In the genomic region with DNA sequence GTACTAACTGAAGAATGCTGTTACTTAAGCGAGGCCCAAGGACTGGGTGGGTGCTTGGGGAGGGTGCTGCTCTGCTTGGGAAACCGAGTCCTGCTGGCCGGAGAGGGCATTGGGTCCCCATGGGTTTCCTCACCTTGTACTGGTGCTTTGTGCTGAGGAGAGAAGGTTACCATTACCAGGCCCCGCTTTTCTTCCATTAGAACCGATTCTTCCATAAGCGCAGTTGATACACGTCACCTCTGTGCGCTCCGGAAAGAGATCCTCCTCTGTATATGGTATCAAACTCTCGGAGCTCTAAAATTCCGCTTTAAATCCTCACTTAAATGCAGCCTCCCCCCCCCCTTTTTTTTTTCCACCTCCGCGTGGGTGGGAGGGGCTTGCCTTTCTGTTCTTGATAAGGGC, we compare ENCODE assay signal across 1 mouse cellular context.
TF ChIP-seq lines count a peak whose summit lies in the region.

No protein-coding gene starts in this region.

TF ChIP-seq in MEL, 35 proteins besides CTCF, POLR2A, EP300 and RAD21:
- TF ChIP-seq CHD1 (IDR thresholded peaks at IDR 0.05; ENCODE audit: low read depth, low read length) (peak; percentile 93; the same call in 1 of the 2 replicates), HCFC1 (IDR thresholded peaks at IDR 0.05; ENCODE audit: low read depth, low read length) (peak; percentile 85), MAX (IDR thresholded peaks at IDR 0.05; ENCODE audit: low read length) (peak; percentile 70), TAL1 (IDR thresholded peaks at IDR 0.05; ENCODE audit: low read length) (no peak), SMC3 (IDR thresholded peaks at IDR 0.05; ENCODE audit: low read depth, low read length) (0 out of 2 replicates have a peak, but pooled peaks have one; percentile 11), TBP (IDR thresholded peaks at IDR 0.05; ENCODE audit: low read depth, low read length) (peak; percentile 70), SIN3A (IDR thresholded peaks at IDR 0.05; ENCODE audit: low read length) (peak; percentile 95), POLR2AphosphoS2 (IDR thresholded peaks at IDR 0.05; ENCODE audit: low read length) (no peak), KAT2A (conservative IDR thresholded peaks at IDR 0.05; ENCODE audit: low read depth, low read length) (peak; percentile 50), ELF1 (IDR thresholded peaks at IDR 0.05; ENCODE audit: low read depth, low read length) (peak; percentile 37; the same call in 1 of the 2 replicates), MAZ (IDR thresholded peaks at IDR 0.05; ENCODE audit: low read depth, low read length) (peak; percentile 74), JUND (IDR thresholded peaks at IDR 0.05; ENCODE audit: low read depth, low read length) (no peak), MYC (IDR thresholded peaks at IDR 0.05; ENCODE audit: low read depth, low read length) (peak; percentile 83; the same call in 1 of the 2 replicates), GABPA (IDR thresholded peaks at IDR 0.05; ENCODE audit: low read depth, low read length) (no peak), UBTF (IDR thresholded peaks at IDR 0.05; ENCODE audit: borderline replicate concordance, insufficient read depth, low read depth, low read length) (no peak), ETS1 (IDR thresholded peaks at IDR 0.05; ENCODE audit: low read depth, low read length) (peak; percentile 44), ZKSCAN1 (IDR thresholded peaks at IDR 0.05; ENCODE audit: low read depth, low read length) (no peak), POLR2AphosphoS5 (IDR thresholded peaks at IDR 0.05; ENCODE audit: borderline replicate concordance, low read depth, low read length) (no peak), USF2 (IDR thresholded peaks at IDR 0.05; ENCODE audit: borderline replicate concordance in 1 of 2, insufficient read depth in 1 of 2, low read depth in 1 of 2, low read length in 2 of 2) (no peak), ZNF384 (IDR thresholded peaks at IDR 0.05; ENCODE audit: low read depth, low read length) (peak; percentile 89), MYB (IDR thresholded peaks at IDR 0.05; ENCODE audit: low read depth, low read length) (0 out of 2 replicates have a peak, but pooled peaks have one; percentile 6), GATA1 (IDR thresholded peaks at IDR 0.05; ENCODE audit: low read depth, low read length) (peak; percentile 18; the same call in 1 of the 2 replicates), ZC3H11A (IDR thresholded peaks at IDR 0.05; ENCODE audit: low read depth, low read length) (no peak), MEF2A (IDR thresholded peaks at IDR 0.05; ENCODE audit: extremely low read depth, insufficient replicate concordance, low read depth, low read length, poor library complexity, severe bottlenecking) (no peak), MAFK (IDR thresholded peaks at IDR 0.05; ENCODE audit: borderline replicate concordance, low read depth, low read length) (no peak; the same call in 1 of the 2 replicates), USF1 (IDR thresholded peaks at IDR 0.05; ENCODE audit: low read depth, low read length) (no peak), NRF1 (IDR thresholded peaks at IDR 0.05; ENCODE audit: insufficient read depth, low read depth, low read length, poor library complexity, severe bottlenecking) (no peak), BHLHE40 (IDR thresholded peaks at IDR 0.05; ENCODE audit: borderline replicate concordance, low read depth, low read length) (no peak), ZMIZ1 (IDR thresholded peaks at IDR 0.05; ENCODE audit: low read depth, low read length) (no peak), NELFE (IDR thresholded peaks at IDR 0.05; ENCODE audit: low read depth, low read length) (peak; percentile 46), MXI1 (IDR thresholded peaks at IDR 0.05; ENCODE audit: low read depth, low read length) (peak; percentile 92), RCOR1 (IDR thresholded peaks at IDR 0.05; ENCODE audit: low read depth, low read length) (0 out of 2 replicates have a peak, but pooled peaks have one; percentile 16), E2F4 (IDR thresholded peaks at IDR 0.05; ENCODE audit: borderline replicate concordance, low read depth, low read length) (no peak), CHD2 (IDR thresholded peaks at IDR 0.05; ENCODE audit: low read length) (no peak)
